Mouse (Mus musculus): ENCODE measurements around the gene Safb2.

- TF ChIP-seq CTCF (IDR thresholded peaks at IDR 0.05; ENCODE audit: control insufficient read depth, insufficient read depth, insufficient read length) = no peak
- TF ChIP-seq USF1 (IDR thresholded peaks at IDR 0.05; ENCODE audit: low read depth) = no peak
These were observed 49.6 kb upstream of the Safb2 start for GRCm38 (mm10) chr17:56634023-56634422.

Measured in C2C12 (cell line).